Mouse (Mus musculus) liver, embryonic 11.5 days (tissue): ENCODE data around the gene Olfr790. TPM values are rescaled to one million over a fixed set of nuclear protein-coding genes. Genes with fewer than 3 reads are reported as not detected.

Experiments
- ATAC-seq: fragments of 200-750 bp; cut with Nextera tagmentation; replicated peaks from 2 replicates; pipeline ENCODE4 v1.8.0; 2017; ENCODE audit warnings: moderate number of reproducible peaks, mild to moderate bottlenecking, moderate TSS enrichment, moderate library complexity; ENCODE audit not compliant: low FRiP score
- DNase-seq: peaks from one replicate; pipeline ENCODE4 v3.0.0-alpha.2; 2017; ENCODE audit warnings: low spot score
- H3K27ac ChIP-seq: fragments of 300-500 bp; sonication (generic); 2 replicates; pipeline ENCODE4 v1.5.1; 2014; ENCODE audit warnings: mild to moderate bottlenecking, low read depth, low read length, control low read depth
- H3K27me3 ChIP-seq: fragments of 300-500 bp; sonication (generic); replicated peaks from 2 replicates; pipeline ENCODE4 v1.6.1; 2014; ENCODE audit warnings: low read length, mixed read lengths; ENCODE audit not compliant: control insufficient read depth, insufficient read depth
- H3K36me3 ChIP-seq: fragments of 300-500 bp; sonication (generic); 2 replicates; pipeline ENCODE4 v1.6.1; 2014; ENCODE audit warnings: mild to moderate bottlenecking, low read length, moderate library complexity, mixed read lengths; ENCODE audit not compliant: control insufficient read depth, insufficient read depth
- H3K4me1 ChIP-seq: fragments of 300-500 bp; sonication (generic); replicated peaks from 2 replicates; pipeline ENCODE4 v1.6.1; 2014; ENCODE audit warnings: low read length, mixed read lengths; ENCODE audit not compliant: control insufficient read depth, insufficient read depth
- H3K4me2 ChIP-seq: fragments of 300-500 bp; sonication (generic); 2 replicates; pipeline ENCODE4 v1.6.1; 2014; ENCODE audit warnings: mild to moderate bottlenecking, control low read depth, moderate library complexity
- H3K4me3 ChIP-seq: fragments of 300-500 bp; sonication (generic); 2 replicates; pipeline ENCODE4 v1.5.1; 2014; ENCODE audit warnings: low read depth, low read length, control low read depth
- H3K9ac ChIP-seq: fragments of 300-500 bp; sonication (generic); 2 replicates; pipeline ENCODE4 v1.6.1; 2014; ENCODE audit warnings: low read depth, low read length, control low read depth
- H3K9me3 ChIP-seq: fragments of 300-500 bp; sonication (generic); 2 replicates; pipeline ENCODE4 v1.6.1; 2016; ENCODE audit warnings: low read length, inconsistent platforms, mixed read lengths; ENCODE audit not compliant: control insufficient read depth
- WGBS: fragments of 180-500 bp; shearing (Covaris S2); extraction: QIAGEN DNeasy Blood & Tissue Kit; methylation state at CpG from one replicate; pipeline ENCODE4 v1.1.7; 2014; 5-methylcytosine and 5-hydroxymethylcytosine counted together
- polyA plus RNA-seq: library from polyadenylated mRNA; unstranded; fragments of >200 nt; fragmentation: Nextera tagmentation; extraction: Ambion mirVana; gene quantifications from 2 replicates; pipeline ENCODE4 v1.2.1, GENCODE M21; 2014

Gene Olfr790
- polyA plus RNA-seq, 1 experiment from 2014 or later: not detected

- H3K27me3 ChIP-seq: no peaks in the 10 kb centered on the region
- no peak for DNase-seq
- H3K9ac ChIP-seq: no peak overlapping the region
- H3K4me2 ChIP-seq: no peak overlapping the region
- no peaks in the 10 kb centered on the region; the same call in 1 of the 2 replicates for H3K9me3 ChIP-seq
- H3K27ac ChIP-seq: no peak overlapping the region
- peak; percentile 23; the same call in 1 of the 2 replicates for ATAC-seq
- WGBS: 44% methylated on average over 1 of the region's 1 CpGs
- H3K4me3 ChIP-seq: no peak overlapping the region
- H3K4me1 ChIP-seq: no peaks in the 10 kb centered on the region
- H3K36me3 ChIP-seq: no peaks in the 10 kb centered on the region
Measured at GRCm38 (mm10) chr10:129549354-129549753, 51.1 kb downstream of the Olfr790 start.

Other genes starting within 250 kb of the Olfr790 start
- gene Olfr776, start 239.4 kb upstream of the Olfr790 start, polyA plus RNA-seq: not detected in 2 replicates
- not detected in 2 replicates for gene Olfr777, start 227.0 kb upstream of the Olfr790 start, polyA plus RNA-seq
- gene Olfr780, start 180.4 kb upstream of the Olfr790 start, polyA plus RNA-seq: not detected in 2 replicates
- not detected in 2 replicates for gene Olfr781, start 169.6 kb upstream of the Olfr790 start, polyA plus RNA-seq
- gene Olfr782, start 149.6 kb upstream of the Olfr790 start, polyA plus RNA-seq: not detected in 2 replicates
- 0.07 TPM in 1 of 2 replicates, not detected in the other for gene Olfr784, start 114.4 kb upstream of the Olfr790 start, polyA plus RNA-seq
- gene Olfr785, start 93.1 kb upstream of the Olfr790 start, polyA plus RNA-seq: not detected in 2 replicates
- gene Olfr786, start 71.2 kb upstream of the Olfr790 start, polyA plus RNA-seq: not detected in 2 replicates
- gene Olfr787, start 36.6 kb upstream of the Olfr790 start, polyA plus RNA-seq: not detected in 2 replicates
- not detected in 2 replicates for gene Olfr788, start 27.5 kb upstream of the Olfr790 start, polyA plus RNA-seq
- not detected in 2 replicates for gene Olfr789, start 13.7 kb upstream of the Olfr790 start, polyA plus RNA-seq
- not detected in 2 replicates for gene Olfr791, start 23.3 kb downstream of the Olfr790 start, polyA plus RNA-seq
- gene Olfr792, start 40.7 kb downstream of the Olfr790 start, polyA plus RNA-seq: not detected in 2 replicates
- gene Olfr794, start 69.2 kb downstream of the Olfr790 start, polyA plus RNA-seq: not detected in 2 replicates
- not detected in 2 replicates for gene Olfr796, start 114.1 kb downstream of the Olfr790 start, polyA plus RNA-seq
- gene Olfr798, start 129.4 kb downstream of the Olfr790 start, polyA plus RNA-seq: not detected in 2 replicates
- gene Olfr799, start 139.0 kb downstream of the Olfr790 start, polyA plus RNA-seq: not detected in 2 replicates
- not detected in 2 replicates for gene Olfr800, start 159.2 kb downstream of the Olfr790 start, polyA plus RNA-seq
- not detected in 2 replicates for gene Olfr801, start 175.4 kb downstream of the Olfr790 start, polyA plus RNA-seq
- gene Olfr802, start 189.7 kb downstream of the Olfr790 start, polyA plus RNA-seq: not detected in 2 replicates
- not detected in 2 replicates for gene Olfr803, start 195.8 kb downstream of the Olfr790 start, polyA plus RNA-seq
- not detected in 2 replicates for gene Olfr804, start 204.7 kb downstream of the Olfr790 start, polyA plus RNA-seq
- not detected in 2 replicates for gene Olfr805, start 230.9 kb downstream of the Olfr790 start, polyA plus RNA-seq
- not detected in 2 replicates for gene Olfr806, start 243.4 kb downstream of the Olfr790 start, polyA plus RNA-seq